Mouse (Mus musculus): ENCODE measurements around the gene Mxd1. TPM values are rescaled to one million over a fixed set of nuclear protein-coding genes. Genes with fewer than 3 reads are reported as not detected.

Mxd1 gene
- polyA plus RNA-seq, 1 experiment = 11.9 TPM

DNA sequence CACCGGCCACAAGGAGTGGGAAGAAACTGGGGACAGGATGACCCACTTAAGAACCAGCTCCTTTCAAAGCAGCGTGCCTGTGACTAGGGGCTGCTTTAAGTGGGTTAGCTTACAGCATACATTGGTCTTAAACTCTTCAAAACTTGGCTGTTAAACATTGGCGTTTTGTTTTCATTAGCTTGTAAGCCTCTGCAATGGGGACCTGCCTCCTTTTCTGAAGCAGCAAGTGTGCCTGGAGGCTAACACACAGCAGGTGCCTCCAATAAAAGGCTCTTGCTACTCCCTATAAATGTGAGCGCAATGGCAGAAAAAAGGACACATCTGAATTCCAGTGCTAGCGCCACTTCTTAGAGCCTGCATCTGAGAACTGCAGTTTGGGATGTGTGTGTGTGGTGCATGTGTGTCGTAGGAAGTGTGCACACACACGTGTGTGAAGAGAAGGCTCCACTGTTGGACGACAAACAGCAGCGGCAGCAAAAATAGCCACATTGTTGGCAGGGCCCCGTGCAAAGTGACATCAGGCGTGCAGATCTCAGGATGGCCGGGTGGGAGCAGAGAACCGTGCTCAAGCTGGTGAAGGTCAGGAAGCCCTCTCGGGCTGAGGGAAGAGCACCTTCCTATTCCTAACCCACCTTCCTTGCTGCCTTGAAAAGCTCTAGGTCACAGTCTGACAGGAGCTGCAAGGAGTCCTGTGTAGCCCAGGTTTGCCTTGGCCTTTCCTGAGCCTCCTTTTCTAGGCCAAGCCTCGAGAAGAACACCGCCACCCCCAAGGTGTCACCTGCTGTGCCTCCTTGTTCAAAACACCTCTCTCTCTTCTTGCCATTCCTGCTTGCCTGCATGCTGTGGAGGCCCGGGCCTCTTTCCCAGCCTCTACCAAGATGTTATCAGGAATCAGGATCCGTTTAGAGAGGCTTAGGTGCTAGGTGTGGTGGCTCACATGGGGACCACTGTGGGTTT, 44.6 kb downstream of the Mxd1 start:
- Histone ChIP-seq H3K27me3 (ENCODE audit: control insufficient read depth) (peaks cover 46% of the 10 kb centered on the region), H3K4me1 (ENCODE audit: control insufficient read depth) (peaks cover 18% of the 10 kb centered on the region)
- TF ChIP-seq GATA1 (IDR thresholded peaks at IDR 0.05; ENCODE audit: low read length) (no peak), TAL1 (IDR thresholded peaks at IDR 0.05; ENCODE audit: low read length) (no peak)

DNA sequence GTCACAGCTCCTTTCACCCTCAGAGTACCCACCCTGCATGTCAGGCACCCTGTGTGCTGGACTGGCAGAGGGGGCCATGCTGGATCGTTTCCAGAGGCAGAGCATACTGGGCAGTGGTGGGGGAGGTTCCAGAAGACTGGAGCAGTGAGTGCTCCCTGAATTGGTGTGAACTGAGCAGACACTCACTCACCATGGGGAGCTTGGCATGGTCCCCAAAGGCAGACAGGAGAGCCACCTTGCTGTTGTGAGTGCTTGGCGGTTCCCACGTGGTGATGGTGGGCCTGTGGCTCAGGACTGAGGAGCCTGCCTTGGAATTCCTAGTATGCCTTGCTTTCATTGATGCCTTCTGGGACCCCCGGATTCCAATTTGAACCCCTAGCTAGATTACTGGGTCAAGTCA, 45.8 kb downstream of the Mxd1 start:
- TF ChIP-seq TAL1 (IDR thresholded peaks at IDR 0.05; ENCODE audit: low read length) (no peak), GATA1 (IDR thresholded peaks at IDR 0.05; ENCODE audit: low read length) (no peak)
- H3K36me3 ChIP-seq (ENCODE audit: control insufficient read depth) = no peaks in the 10 kb centered on the region
- peaks cover 14% of the 10 kb centered on the region for H3K4me1 ChIP-seq (ENCODE audit: control insufficient read depth)
- peaks cover 50% of the 10 kb centered on the region for H3K27me3 ChIP-seq (ENCODE audit: control insufficient read depth)
- H3K9me3 ChIP-seq (ENCODE audit: control insufficient read depth, low read length) = no peaks in the 10 kb centered on the region
- no peak overlapping the region for H3K4me3 ChIP-seq (replicated peaks)

More for the DNA sequence above, 44.6 kb downstream of the Mxd1 start:
- Histone ChIP-seq H3K36me3 (ENCODE audit: control insufficient read depth) (no peaks in the 10 kb centered on the region), H3K4me3 (replicated peaks) (no peak overlapping the region), H3K9me3 (ENCODE audit: control insufficient read depth, low read length) (no peaks in the 10 kb centered on the region)

- Histone ChIP-seq H3K36me3 (ENCODE audit: control insufficient read depth) (no peaks in the 10 kb centered on the region), H3K27me3 (ENCODE audit: control insufficient read depth) (peaks cover 52% of the 10 kb centered on the region), H3K9me3 (ENCODE audit: control insufficient read depth, low read length) (no peaks in the 10 kb centered on the region), H3K4me1 (ENCODE audit: control insufficient read depth) (peaks cover 1% of the 10 kb centered on the region), H3K4me3 (replicated peaks) (no peak overlapping the region)
- TF ChIP-seq GATA1 (IDR thresholded peaks at IDR 0.05; ENCODE audit: low read length) (no peak), TAL1 (IDR thresholded peaks at IDR 0.05; ENCODE audit: low read length) (no peak)
Observed at GRCm38 (mm10) chr6:86615301-86615700, 53.7 kb downstream of the Mxd1 start.

GRCm38 (mm10) chr6:86610714-86611113, 58.2 kb downstream of the Mxd1 start:
- H3K4me1 ChIP-seq (ENCODE audit: control insufficient read depth) = peaks cover 11% of the 10 kb centered on the region
- peaks cover 17% of the 10 kb centered on the region for H3K27me3 ChIP-seq (ENCODE audit: control insufficient read depth)
- H3K4me3 ChIP-seq (replicated peaks) = no peak overlapping the region
- TF ChIP-seq GATA1 (IDR thresholded peaks at IDR 0.05; ENCODE audit: low read length) = no peak
- no peak for TF ChIP-seq TAL1 (IDR thresholded peaks at IDR 0.05; ENCODE audit: low read length)
- H3K36me3 ChIP-seq (ENCODE audit: control insufficient read depth) = no peaks in the 10 kb centered on the region
- H3K9me3 ChIP-seq (ENCODE audit: control insufficient read depth, low read length) = no peaks in the 10 kb centered on the region

DNA sequence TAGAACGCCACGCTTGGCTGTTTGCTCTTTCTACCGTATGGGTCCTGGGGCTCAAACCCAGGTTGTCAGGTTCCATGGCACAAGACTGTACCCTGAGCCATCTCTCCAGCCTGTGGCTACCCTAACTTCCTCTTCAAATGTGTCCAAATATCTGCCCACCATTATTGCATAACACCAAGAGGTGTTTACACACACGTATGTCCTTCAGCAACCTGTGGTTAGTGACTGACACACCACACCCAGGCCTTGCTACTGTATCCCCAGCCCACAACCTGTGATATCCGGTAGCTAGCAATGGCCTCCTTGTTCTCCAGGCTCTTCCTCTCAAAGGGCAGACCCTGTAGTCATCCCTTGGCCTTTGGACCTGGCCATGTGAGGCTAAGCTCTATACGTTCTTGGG, 59.7 kb downstream of the Mxd1 start:
- Histone ChIP-seq H3K9me3 (ENCODE audit: control insufficient read depth, low read length) (no peaks in the 10 kb centered on the region), H3K27me3 (ENCODE audit: control insufficient read depth) (peaks cover 8% of the 10 kb centered on the region), H3K4me3 (replicated peaks) (no peak overlapping the region), H3K4me1 (ENCODE audit: control insufficient read depth) (peaks cover 18% of the 10 kb centered on the region), H3K36me3 (ENCODE audit: control insufficient read depth) (no peaks in the 10 kb centered on the region)
- TF ChIP-seq GATA1 (IDR thresholded peaks at IDR 0.05; ENCODE audit: low read length) (no peak), TAL1 (IDR thresholded peaks at IDR 0.05; ENCODE audit: low read length) (no peak)

DNA sequence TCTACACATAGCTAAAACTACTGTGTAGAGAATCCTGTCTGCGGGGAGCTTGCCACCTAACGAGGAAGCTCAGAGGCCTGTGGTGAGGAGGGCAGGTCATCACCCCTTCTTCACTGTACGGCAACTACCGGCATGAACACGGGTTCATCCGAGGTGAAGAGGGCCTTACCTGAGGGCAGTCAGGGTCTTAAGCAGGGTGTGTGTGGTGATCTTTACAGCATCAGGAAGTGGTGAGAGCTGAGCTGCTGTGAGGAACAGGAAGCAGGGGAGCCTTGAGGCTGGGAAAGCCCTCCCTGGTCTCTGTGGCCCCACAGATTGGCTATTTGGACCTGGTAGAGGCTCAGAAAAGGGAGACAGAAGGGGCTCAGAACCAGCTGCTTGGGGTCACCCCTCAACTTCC, 61.5 kb downstream of the Mxd1 start:
- Histone ChIP-seq H3K27me3 (ENCODE audit: control insufficient read depth) (0 out of 2 replicates have a peak, but pooled peaks cover 2% of the 10 kb centered on the region), H3K4me3 (replicated peaks) (no peak overlapping the region), H3K36me3 (ENCODE audit: control insufficient read depth) (no peaks in the 10 kb centered on the region), H3K4me1 (ENCODE audit: control insufficient read depth) (peaks cover 20% of the 10 kb centered on the region), H3K9me3 (ENCODE audit: control insufficient read depth, low read length) (no peaks in the 10 kb centered on the region)
- TF ChIP-seq TAL1 (IDR thresholded peaks at IDR 0.05; ENCODE audit: low read length) (no peak), GATA1 (IDR thresholded peaks at IDR 0.05; ENCODE audit: low read length) (no peak)

DNA sequence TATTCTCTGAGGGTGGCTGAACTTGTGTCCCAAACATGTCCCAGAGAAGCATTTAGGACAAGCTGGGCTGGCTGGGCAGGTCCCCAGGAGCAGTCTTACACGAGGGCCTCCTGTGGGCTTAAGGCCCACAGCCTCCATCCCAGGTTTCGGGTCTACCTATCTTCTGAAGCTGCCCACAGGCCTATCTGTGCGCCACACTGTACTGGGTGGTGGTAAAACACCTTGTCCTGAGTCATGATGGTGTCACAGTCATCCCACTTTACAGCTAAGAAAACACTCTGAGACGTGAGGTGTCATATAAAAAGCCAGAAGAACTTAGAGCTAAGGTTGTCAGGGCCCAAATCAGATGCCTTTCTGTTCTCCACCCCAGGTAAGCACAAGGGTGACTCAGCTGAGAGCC, 62.7 kb downstream of the Mxd1 start:
- Histone ChIP-seq H3K36me3 (ENCODE audit: control insufficient read depth) (no peaks in the 10 kb centered on the region), H3K27me3 (ENCODE audit: control insufficient read depth) (0 out of 2 replicates have a peak, but pooled peaks cover 2% of the 10 kb centered on the region), H3K4me3 (replicated peaks) (no peak overlapping the region), H3K9me3 (ENCODE audit: control insufficient read depth, low read length) (no peaks in the 10 kb centered on the region), H3K4me1 (ENCODE audit: control insufficient read depth) (peaks cover 25% of the 10 kb centered on the region)
- TF ChIP-seq TAL1 (IDR thresholded peaks at IDR 0.05; ENCODE audit: low read length) (no peak), GATA1 (IDR thresholded peaks at IDR 0.05; ENCODE audit: low read length) (no peak)

DNA sequence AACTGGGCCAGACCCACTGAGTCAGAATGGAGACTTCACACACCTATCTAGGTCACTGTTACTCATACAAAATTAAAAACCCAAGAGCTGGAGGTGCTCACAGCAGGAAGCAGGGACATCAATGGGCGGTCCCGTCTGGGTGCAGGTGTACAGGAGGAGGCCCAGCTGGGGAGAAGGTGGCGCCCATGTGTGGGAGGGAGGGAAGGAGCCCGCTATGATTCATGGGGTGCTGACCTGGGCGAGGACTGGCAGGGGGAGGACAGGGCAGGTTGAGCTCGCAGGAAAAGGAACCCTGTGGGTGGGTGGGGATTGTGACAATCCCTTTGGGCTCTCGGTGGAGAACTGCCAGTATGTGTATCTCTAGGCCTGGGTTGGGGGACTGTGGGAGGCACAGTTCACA, 63.7 kb downstream of the Mxd1 start:
- Histone ChIP-seq H3K4me1 (ENCODE audit: control insufficient read depth) (peaks cover 35% of the 10 kb centered on the region), H3K36me3 (ENCODE audit: control insufficient read depth) (peaks cover 2% of the 10 kb centered on the region; the same call in 1 of the 2 replicates), H3K27me3 (ENCODE audit: control insufficient read depth) (no peaks in the 10 kb centered on the region), H3K4me3 (replicated peaks) (no peak overlapping the region), H3K9me3 (ENCODE audit: control insufficient read depth, low read length) (no peaks in the 10 kb centered on the region)
- TF ChIP-seq GATA1 (IDR thresholded peaks at IDR 0.05; ENCODE audit: low read length) (no peak), TAL1 (IDR thresholded peaks at IDR 0.05; ENCODE audit: low read length) (no peak)

DNA sequence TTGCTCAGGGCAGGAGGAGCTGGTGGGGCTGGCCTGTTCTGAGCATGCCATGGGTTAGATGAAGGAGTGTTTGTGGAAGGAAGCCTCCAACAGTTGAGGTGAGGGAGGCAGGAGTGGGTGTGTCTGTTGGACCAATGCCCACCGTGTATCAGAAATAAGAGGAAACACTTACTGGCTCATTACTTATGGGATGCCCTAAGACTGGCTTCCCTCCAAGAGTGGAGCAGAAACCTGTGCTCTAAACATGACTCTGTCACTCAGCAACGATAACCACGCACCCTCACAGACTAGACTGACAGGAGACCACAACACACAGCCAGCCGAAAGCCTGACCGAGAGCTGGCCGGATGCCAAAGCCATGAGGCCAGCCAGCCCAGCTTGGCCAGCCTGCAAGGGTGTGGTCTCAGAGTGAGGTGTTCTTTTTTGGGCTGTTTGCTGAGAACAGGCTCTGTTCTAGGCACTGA, 69.0 kb downstream of the Mxd1 start:
- Histone ChIP-seq H3K27me3 (ENCODE audit: control insufficient read depth) (peaks cover 12% of the 10 kb centered on the region), H3K36me3 (ENCODE audit: control insufficient read depth) (peaks cover 2% of the 10 kb centered on the region; the same call in 1 of the 2 replicates), H3K4me1 (ENCODE audit: control insufficient read depth) (peaks cover 56% of the 10 kb centered on the region), H3K4me3 (replicated peaks) (peak overlapping the region; percentile 41), H3K9me3 (ENCODE audit: control insufficient read depth, low read length) (no peaks in the 10 kb centered on the region)
- TF ChIP-seq TAL1 (IDR thresholded peaks at IDR 0.05; ENCODE audit: low read length) = no peak
- TF ChIP-seq GATA1 (IDR thresholded peaks at IDR 0.05; ENCODE audit: low read length) = no peak
